Mouse (Mus musculus) leukemia stem cell, adult 10-12 weeks (primary cell): ENCODE measurements around the gene Elovl7. TPM values are rescaled to one million over a fixed set of nuclear protein-coding genes. Genes with fewer than 3 reads are reported as not detected.

Source experiments
- polyA plus RNA-seq: library from polyadenylated mRNA; stranded (reverse); fragments of >175 nt; gene quantifications from 2 replicates; pipeline ENCODE4 v1.2.3, GENCODE M21; 2012; ENCODE audit warnings: low replicate concordance

Gene Elovl7
- polyA plus RNA-seq = not detected in 2 replicates

DNA sequence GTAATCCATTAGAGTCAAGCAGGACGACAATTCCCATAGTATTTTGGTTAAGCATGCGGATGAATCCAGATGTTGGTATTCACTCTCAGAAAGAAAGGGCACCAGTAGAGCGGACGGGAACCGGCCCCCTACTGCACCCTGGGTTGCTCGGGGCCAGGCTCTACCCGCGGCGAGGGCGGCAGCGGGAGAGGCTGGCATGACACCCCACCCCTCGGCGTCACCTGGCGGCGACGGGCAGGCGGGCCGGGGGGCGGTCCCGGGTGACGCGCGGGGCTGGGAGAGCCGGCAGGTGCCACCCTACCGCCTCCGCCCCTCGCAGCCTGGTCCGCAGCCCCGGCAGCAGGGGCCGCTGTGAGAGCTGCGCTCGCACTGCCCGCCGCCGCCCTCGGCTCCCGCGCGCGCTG, at the start of gene Elovl7:
Gene Elovl7 (plus strand): TSS at position 324 of the 404 bp plus-strand sequence.

DNA sequence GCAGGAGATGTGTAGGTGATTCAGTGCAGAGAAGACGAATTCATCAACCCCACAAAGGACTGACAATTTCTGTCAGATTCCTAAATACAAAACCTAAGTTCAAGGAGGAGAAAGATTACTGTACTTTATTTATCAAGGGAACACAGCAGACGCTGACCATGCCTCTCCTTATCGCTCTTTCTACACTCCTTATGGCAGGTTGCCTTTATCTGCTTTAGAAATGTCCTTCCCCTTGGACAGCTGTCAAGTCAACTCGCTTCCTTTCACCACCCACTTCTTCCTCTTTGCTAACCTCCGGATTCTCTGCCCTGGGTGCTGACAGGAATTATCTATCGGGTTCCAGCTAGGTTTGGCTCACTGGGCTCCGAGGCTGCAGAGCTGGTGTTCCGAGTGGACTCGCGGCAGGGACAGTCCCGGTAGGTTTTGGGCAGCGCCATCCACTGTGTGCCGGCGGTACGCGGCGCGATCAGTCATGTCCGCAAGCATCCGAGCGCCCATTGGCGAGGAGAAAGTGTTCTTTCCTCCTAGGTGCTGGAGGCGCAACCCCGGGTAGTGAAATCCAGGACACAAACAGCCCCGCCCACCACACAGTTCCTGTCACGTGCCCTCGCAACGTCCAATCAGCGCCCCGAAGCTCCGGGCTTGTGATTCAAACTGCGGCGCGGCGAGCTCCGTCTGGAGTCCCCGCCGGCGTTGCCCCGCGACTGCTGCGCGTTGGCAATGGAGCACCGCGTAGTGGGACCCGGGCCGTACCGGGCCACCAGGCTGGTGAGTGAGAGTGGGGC, 101.7 kb downstream of the Elovl7 start, which contains the start of gene Depdc1b:
Gene Depdc1b (plus strand): TSS at position 631 of the 785 bp plus-strand sequence.

Other genes with a start within 250 kb of the Elovl7 start
- gene Smim15, start 170.0 kb upstream of the Elovl7 start, polyA plus RNA-seq = 2.1 and 9.2 TPM in 2 replicates
- gene Ndufaf2, start 55.8 kb upstream of the Elovl7 start, polyA plus RNA-seq = 23.9 and 24.7 TPM in 2 replicates
- gene Ercc8, start 55.7 kb upstream of the Elovl7 start, polyA plus RNA-seq = 0.33 and 1.4 TPM in 2 replicates
- 0.84 and 1.7 TPM in 2 replicates for gene Depdc1b, start 101.9 kb downstream of the Elovl7 start, polyA plus RNA-seq
- gene Pde4d, start 235.5 kb downstream of the Elovl7 start, polyA plus RNA-seq = 4.4 and 5.2 TPM in 2 replicates